Mouse (Mus musculus) layer of hippocampus, adult 6 months (tissue): ENCODE results near the gene Pclo. TPM values are rescaled to one million over a fixed set of nuclear protein-coding genes. Genes with fewer than 3 reads are reported as not detected.

Experiments used
- long read RNA-seq, 2 experiments: library from polyadenylated mRNA; unstranded; transcript quantifications; one replicate each; pipeline ENCODE4 v2.0.0; 2019 to 2020
- polyA plus RNA-seq: library from polyadenylated mRNA; unstranded; fragments of <200 nt; fragmentation: Nextera tagmentation; gene quantifications from 2 replicates; pipeline ENCODE4 v1.2.3, GENCODE M21; 2021

Pclo gene
- 15.8 and 16.1 TPM in 2 replicates for polyA plus RNA-seq
- long read RNA-seq, experiment 1, partial matches to known transcripts, result 51 of 76 reads
- long read RNA-seq, experiment 1, other reads (novel, unspliced or antisense), result 25 of 76 reads
- long read RNA-seq, experiment 2, full-length matches to known transcripts, result 1 of 74 reads
- long read RNA-seq, experiment 2, partial matches to known transcripts, result 63 of 74 reads
- long read RNA-seq, experiment 2, other reads (novel, unspliced or antisense), result 10 of 74 reads

GRCm38 (mm10) chr5:14514631-14515523 lies at the start of gene Pclo:
Gene Pclo (plus strand): TSS chr5:14514918.

